Mouse (Mus musculus): ENCODE data around the gene Tmem177. TPM values are rescaled to one million over a fixed set of nuclear protein-coding genes. Genes with fewer than 3 reads are reported as not detected.

The Tmem177 gene
- polyA plus RNA-seq, 1 experiment from 2014 or later: 6.8 TPM

DNA sequence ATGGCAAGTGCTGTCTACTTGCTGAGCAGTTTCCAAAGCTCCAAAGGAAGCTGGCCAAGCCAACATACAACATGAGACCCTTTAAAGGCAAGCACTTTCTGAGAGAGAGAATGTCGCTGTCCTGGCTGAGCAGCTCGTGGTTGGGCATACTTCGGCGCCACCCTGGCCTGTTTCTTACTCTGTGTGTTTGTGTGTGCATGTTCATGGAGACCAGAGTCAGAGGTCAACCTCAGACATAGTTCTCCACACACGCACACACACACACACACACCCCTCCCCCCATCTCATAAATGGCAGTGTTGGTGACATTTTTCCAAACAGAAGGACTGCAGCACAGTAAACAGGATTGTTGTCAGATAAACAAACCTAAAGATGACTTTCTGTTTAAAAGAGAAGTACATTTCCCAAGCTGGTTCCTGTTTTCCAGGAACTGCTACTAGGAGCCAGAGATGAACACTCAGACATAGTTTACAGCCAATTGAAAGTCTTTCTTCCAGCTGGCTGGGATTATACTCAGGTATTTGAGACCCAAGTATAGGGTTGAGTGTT is 3.9 kb upstream of the Tmem177 start:
- H3K27ac ChIP-seq: no peak overlapping the region
- no peaks in the 10 kb centered on the region for H3K27me3 ChIP-seq
- no peaks in the 10 kb centered on the region for H3K9me3 ChIP-seq (replicated peaks)
- H3K4me3 ChIP-seq: no peak overlapping the region
- ATAC-seq (replicated peaks; ENCODE audit: insufficient number of reproducible peaks, insufficient read depth, low FRiP score, low read depth): no peak
- no peak overlapping the region for H3K4me2 ChIP-seq
- WGBS: 86% methylated on average over 5 of the region's 5 CpGs
- H3K4me1 ChIP-seq (replicated peaks): peaks cover 5% of the 10 kb centered on the region
- no peaks in the 10 kb centered on the region for H3K36me3 ChIP-seq
- H3K9ac ChIP-seq: no peak overlapping the region

DNA sequence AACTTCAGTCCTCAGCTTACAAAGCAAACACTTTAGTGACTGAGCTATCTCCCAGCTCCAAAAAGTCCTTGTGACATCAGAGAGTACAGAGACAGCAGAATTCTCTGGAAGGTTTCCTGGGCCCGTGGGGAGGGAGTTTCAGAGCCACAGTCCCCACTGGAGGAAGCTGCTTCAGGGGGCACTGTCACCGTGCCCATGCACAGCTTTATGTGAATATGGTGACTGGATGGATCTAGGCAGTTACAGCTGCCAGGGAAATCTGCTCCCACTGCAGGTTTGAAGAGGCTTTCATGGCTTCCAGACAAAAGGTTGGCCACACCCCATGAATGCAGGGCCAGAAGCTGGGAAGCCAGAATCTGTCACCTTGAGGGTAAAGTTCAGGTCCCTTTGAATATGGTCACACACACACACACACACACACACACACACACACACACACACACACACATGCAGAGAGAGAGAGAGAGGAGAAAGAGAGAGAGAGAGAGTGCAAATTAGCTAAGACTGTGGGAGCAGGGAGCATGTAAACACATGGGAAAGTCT is 5.7 kb downstream of the Tmem177 start:
- no peak overlapping the region for H3K4me2 ChIP-seq
- H3K9me3 ChIP-seq (replicated peaks): no peaks in the 10 kb centered on the region
- 53% methylated on average over 2 of the region's 2 CpGs for WGBS
- no peak overlapping the region for H3K27ac ChIP-seq
- H3K9ac ChIP-seq: no peak overlapping the region
- H3K4me1 ChIP-seq (replicated peaks): peaks cover 12% of the 10 kb centered on the region
- ATAC-seq (replicated peaks; ENCODE audit: insufficient number of reproducible peaks, insufficient read depth, low FRiP score, low read depth): no peak
- 0 out of 2 replicates have a peak, but pooled peaks cover 3% of the 10 kb centered on the region for H3K36me3 ChIP-seq
- H3K27me3 ChIP-seq: no peaks in the 10 kb centered on the region
- H3K4me3 ChIP-seq: no peak overlapping the region

DNA sequence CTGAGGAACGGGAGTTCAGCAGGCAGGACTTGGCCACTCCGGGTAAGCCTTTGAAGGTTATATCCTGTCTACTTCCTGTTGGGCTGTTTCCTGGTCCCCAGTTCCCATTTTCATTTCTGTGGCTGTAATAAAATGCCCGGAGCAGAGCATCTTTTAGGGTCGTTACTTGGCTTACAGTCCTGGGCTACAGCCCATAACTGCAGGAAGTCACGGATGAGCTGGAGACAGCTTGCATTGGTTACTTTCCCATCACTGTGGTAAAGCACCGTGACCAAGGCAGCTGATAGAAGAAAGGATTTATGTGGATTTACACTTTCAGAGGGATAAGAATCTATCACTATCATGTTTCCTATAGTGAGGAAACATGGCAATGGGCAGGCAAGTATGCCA is 9.8 kb downstream of the Tmem177 start:
- Histone ChIP-seq H3K27ac (no peak overlapping the region), H3K4me1 (replicated peaks) (peaks cover 8% of the 10 kb centered on the region; the same call in 1 of the 2 replicates), H3K36me3 (no peaks in the 10 kb centered on the region), H3K4me3 (no peak overlapping the region), H3K9me3 (replicated peaks) (no peaks in the 10 kb centered on the region), H3K4me2 (no peak overlapping the region), H3K27me3 (no peaks in the 10 kb centered on the region), H3K9ac (no peak overlapping the region)
- no peak for ATAC-seq (replicated peaks; ENCODE audit: insufficient number of reproducible peaks, insufficient read depth, low FRiP score, low read depth)
- WGBS: 46% methylated on average over 6 of the region's 6 CpGs

DNA sequence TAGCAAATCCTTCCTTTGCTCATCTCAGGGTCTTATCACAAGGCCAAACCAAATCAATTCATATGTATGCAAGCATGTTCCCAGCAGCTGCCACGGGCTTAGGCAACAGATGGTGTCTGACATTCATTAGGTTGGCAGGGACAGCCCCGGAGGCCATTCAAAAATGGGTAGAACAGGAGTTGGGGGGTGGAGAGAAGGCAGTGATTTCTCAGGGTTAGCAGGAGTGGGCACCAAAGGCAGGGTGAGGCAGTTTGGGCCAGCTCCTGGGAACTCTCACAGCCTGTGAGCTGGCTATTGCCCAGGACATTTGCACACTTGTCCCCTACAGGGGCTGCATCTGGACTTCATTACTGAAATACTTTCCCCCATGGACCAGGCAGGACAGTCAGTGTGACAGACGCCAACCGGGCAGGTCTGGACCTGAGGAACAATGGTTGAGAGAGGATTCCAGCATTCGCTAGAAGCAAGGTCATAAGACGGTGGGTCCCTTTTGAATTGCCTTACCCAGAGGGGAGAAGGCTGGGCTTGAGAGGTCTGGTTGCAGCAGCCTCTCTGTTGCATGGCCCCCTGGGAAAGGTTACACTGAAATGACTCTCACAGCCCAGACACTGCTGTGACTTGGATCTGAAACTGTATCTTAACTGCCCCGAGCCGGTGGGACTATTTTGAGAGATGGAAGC is 10.3 kb downstream of the Tmem177 start:
- no peaks in the 10 kb centered on the region for H3K9me3 ChIP-seq (replicated peaks)
- no peaks in the 10 kb centered on the region for H3K27me3 ChIP-seq
- peaks cover 8% of the 10 kb centered on the region; the same call in 1 of the 2 replicates for H3K4me1 ChIP-seq (replicated peaks)
- no peak overlapping the region for H3K9ac ChIP-seq
- no peaks in the 10 kb centered on the region for H3K36me3 ChIP-seq
- H3K27ac ChIP-seq: no peak overlapping the region
- WGBS: 32% methylated on average over 8 of the region's 8 CpGs
- H3K4me2 ChIP-seq: no peak overlapping the region
- ATAC-seq (replicated peaks; ENCODE audit: insufficient number of reproducible peaks, insufficient read depth, low FRiP score, low read depth): no peak
- no peak overlapping the region for H3K4me3 ChIP-seq

DNA sequence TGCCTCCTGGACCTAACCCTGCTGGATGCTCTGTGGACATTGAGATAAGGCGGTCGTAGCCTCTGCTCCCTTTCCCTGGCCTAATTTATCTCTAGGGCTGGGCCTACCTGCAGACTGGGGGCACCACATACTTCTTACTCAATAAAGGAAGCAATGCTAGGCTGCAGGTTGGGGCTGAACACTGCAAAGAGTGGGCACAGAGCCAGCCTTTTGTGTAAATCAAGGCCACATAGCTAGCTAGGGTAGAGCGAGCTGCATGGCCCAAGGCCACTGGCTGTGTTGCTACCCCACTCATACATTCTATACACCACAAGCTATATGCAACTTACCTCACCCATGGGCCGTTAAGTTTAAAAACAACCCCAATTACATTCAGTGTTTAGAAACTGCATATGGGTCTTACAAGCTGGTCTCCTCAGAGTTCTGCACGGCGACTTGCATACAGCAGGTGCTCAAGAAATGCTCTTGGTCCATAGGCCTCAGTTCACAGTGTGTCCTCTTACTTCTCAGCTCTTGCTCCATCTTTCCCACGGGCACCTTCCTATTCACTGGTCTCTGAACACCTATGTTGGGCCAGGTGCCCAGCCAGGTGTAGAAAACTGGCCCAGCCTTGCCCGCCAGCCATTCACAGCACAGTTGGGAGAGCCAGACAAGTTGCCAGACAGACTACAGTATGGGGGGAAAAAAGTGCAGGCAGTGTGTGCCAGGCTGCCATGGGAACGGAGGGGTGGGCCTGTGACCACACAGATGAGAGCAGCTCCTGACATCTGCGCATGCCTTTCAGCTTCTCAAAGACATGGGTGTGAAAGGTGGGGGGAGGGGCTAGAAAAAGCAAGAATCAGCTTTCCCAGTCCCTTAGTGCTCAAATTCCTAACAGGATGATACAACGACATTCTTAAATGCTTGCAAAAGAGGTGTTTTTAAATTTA is 13.5 kb downstream of the Tmem177 start:
- no peaks in the 10 kb centered on the region for H3K27me3 ChIP-seq
- no peak overlapping the region for H3K9ac ChIP-seq
- H3K4me3 ChIP-seq: no peak overlapping the region
- no peak overlapping the region for H3K4me2 ChIP-seq
- H3K27ac ChIP-seq: no peak overlapping the region
- H3K36me3 ChIP-seq: no peaks in the 10 kb centered on the region
- peaks cover 11% of the 10 kb centered on the region; the same call in 1 of the 2 replicates for H3K4me1 ChIP-seq (replicated peaks)
- WGBS: 71% methylated on average over 11 of the region's 11 CpGs
- no peaks in the 10 kb centered on the region for H3K9me3 ChIP-seq (replicated peaks)
- ATAC-seq (replicated peaks; ENCODE audit: insufficient number of reproducible peaks, insufficient read depth, low FRiP score, low read depth): no peak

GRCm38 (mm10) chr1:119894936-119895335 is 18.1 kb downstream of the Tmem177 start:
- Histone ChIP-seq H3K4me3 (no peak overlapping the region), H3K27ac (no peak overlapping the region), H3K9ac (no peak overlapping the region), H3K4me2 (no peak overlapping the region), H3K9me3 (replicated peaks) (no peaks in the 10 kb centered on the region), H3K36me3 (no peaks in the 10 kb centered on the region), H3K4me1 (replicated peaks) (0 out of 2 replicates have a peak, but pooled peaks cover 3% of the 10 kb centered on the region), H3K27me3 (no peaks in the 10 kb centered on the region)
- ATAC-seq (replicated peaks; ENCODE audit: insufficient number of reproducible peaks, insufficient read depth, low FRiP score, low read depth): 0 out of 2 replicates have a peak, but pooled peaks have one; percentile 28
- WGBS: 40% methylated on average over 6 of the region's 6 CpGs

GRCm38 (mm10) chr1:119893600-119893999 is 19.4 kb downstream of the Tmem177 start:
- Histone ChIP-seq H3K4me1 (replicated peaks) (0 out of 2 replicates have a peak, but pooled peaks cover 3% of the 10 kb centered on the region), H3K4me2 (no peak overlapping the region), H3K4me3 (no peak overlapping the region), H3K9me3 (replicated peaks) (no peaks in the 10 kb centered on the region), H3K27ac (no peak overlapping the region), H3K36me3 (no peaks in the 10 kb centered on the region), H3K9ac (no peak overlapping the region), H3K27me3 (no peaks in the 10 kb centered on the region)
- WGBS: 78% methylated on average over 3 of the region's 3 CpGs
- ATAC-seq (replicated peaks; ENCODE audit: insufficient number of reproducible peaks, insufficient read depth, low FRiP score, low read depth): no peak

- Histone ChIP-seq H3K9ac (no peak overlapping the region), H3K36me3 (no peaks in the 10 kb centered on the region), H3K27me3 (no peaks in the 10 kb centered on the region), H3K4me3 (no peak overlapping the region), H3K4me2 (no peak overlapping the region), H3K27ac (no peak overlapping the region), H3K4me1 (replicated peaks) (0 out of 2 replicates have a peak, but pooled peaks cover 3% of the 10 kb centered on the region), H3K9me3 (replicated peaks) (no peaks in the 10 kb centered on the region)
- WGBS: 73% methylated on average over 6 of the region's 6 CpGs
- no peak for ATAC-seq (replicated peaks; ENCODE audit: insufficient number of reproducible peaks, insufficient read depth, low FRiP score, low read depth)
Measured at GRCm38 (mm10) chr1:119892933-119893332, 20.1 kb downstream of the Tmem177 start.

DNA sequence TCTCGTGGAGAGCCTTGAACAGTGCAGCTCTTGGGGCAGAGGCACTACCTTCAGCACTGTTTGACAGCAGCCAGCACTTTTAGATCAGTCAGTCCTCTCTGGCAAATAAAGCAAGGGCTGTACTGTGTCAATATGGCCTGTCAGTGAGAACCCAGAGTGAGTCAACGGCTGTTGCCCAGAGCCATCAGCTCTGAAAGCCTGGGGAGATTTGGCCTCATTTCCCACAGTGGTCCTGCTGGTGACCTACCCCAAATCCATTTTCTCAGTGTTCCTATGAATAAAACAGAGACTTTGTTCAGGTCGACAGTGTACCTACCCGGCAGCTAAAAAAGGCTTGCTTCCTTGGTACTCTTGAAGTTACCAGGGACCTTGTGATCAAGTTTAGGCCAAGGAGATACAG is 21.1 kb downstream of the Tmem177 start:
- Histone ChIP-seq H3K27me3 (no peaks in the 10 kb centered on the region), H3K4me2 (no peak overlapping the region), H3K4me1 (replicated peaks) (0 out of 2 replicates have a peak, but pooled peaks cover 3% of the 10 kb centered on the region), H3K9me3 (replicated peaks) (no peaks in the 10 kb centered on the region), H3K36me3 (no peaks in the 10 kb centered on the region), H3K4me3 (no peak overlapping the region), H3K9ac (no peak overlapping the region), H3K27ac (no peak overlapping the region)
- ATAC-seq (replicated peaks; ENCODE audit: insufficient number of reproducible peaks, insufficient read depth, low FRiP score, low read depth): no peak
- 68% methylated on average over 4 of the region's 4 CpGs for WGBS

- Histone ChIP-seq H3K4me2 (no peak overlapping the region), H3K36me3 (no peaks in the 10 kb centered on the region), H3K9ac (no peak overlapping the region), H3K9me3 (replicated peaks) (no peaks in the 10 kb centered on the region), H3K4me1 (replicated peaks) (peaks cover 9% of the 10 kb centered on the region; the same call in 1 of the 2 replicates), H3K27ac (no peak overlapping the region), H3K4me3 (no peak overlapping the region), H3K27me3 (no peaks in the 10 kb centered on the region)
- no peak for ATAC-seq (replicated peaks; ENCODE audit: insufficient number of reproducible peaks, insufficient read depth, low FRiP score, low read depth)
- WGBS: 68% methylated on average over 9 of the region's 9 CpGs
Measured at GRCm38 (mm10) chr1:119891149-119891548, 21.9 kb downstream of the Tmem177 start.

DNA sequence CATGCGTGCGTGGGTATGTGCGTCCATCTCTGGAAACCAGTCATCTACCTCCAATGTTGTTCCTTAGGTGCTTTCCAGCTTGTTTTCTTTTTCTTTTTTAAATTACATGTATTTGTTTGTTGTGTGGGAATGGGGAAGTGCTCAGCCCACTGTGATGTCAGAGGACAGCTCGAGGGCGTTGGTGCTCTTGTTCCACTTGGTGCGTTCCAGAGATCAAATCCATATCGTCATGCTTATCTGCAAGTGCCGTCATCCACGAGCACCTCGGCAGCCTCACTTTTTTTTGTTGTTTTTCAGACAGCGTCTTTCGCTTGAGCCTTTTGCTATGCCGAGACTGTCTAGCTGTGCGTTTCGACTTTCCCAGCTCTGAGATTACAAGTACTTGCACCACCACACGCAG is 23.7 kb downstream of the Tmem177 start:
- H3K4me2 ChIP-seq: no peak overlapping the region
- 58% methylated on average over 16 of the region's 16 CpGs for WGBS
- H3K4me3 ChIP-seq: no peak overlapping the region
- H3K36me3 ChIP-seq: no peaks in the 10 kb centered on the region
- no peaks in the 10 kb centered on the region for H3K27me3 ChIP-seq
- H3K4me1 ChIP-seq (replicated peaks): peaks cover 8% of the 10 kb centered on the region; the same call in 1 of the 2 replicates
- H3K9ac ChIP-seq: no peak overlapping the region
- ATAC-seq (replicated peaks; ENCODE audit: insufficient number of reproducible peaks, insufficient read depth, low FRiP score, low read depth): no peak
- H3K9me3 ChIP-seq (replicated peaks): no peaks in the 10 kb centered on the region
- no peak overlapping the region for H3K27ac ChIP-seq

Data from heart, embryonic 15.5 days (tissue).